Mouse (Mus musculus) E14TG2a.4 (cell line): Measurements from ENCODE around the gene Babam2.

Experiments used
- CTCF ChIP-seq: conservative IDR thresholded peaks from 2 replicates; pipeline ENCODE4 v1.5.1; 2014; ENCODE audit warnings: low read length
- POU5F1 ChIP-seq: IDR thresholded peaks from 2 replicates; pipeline ENCODE4 v1.6.1; 2014; ENCODE audit warnings: low read length, borderline replicate concordance

GRCm38 (mm10) chr5:31820801-31821200 lies 123.3 kb downstream of the Babam2 start:
- TF ChIP-seq CTCF (no peak), POU5F1 (no peak)
